Mouse (Mus musculus) adrenal gland, postnatal 4 days (tissue): ENCODE results near the gene Ppp1r14b. TPM values are rescaled to one million over a fixed set of nuclear protein-coding genes. Genes with fewer than 3 reads are reported as not detected.

Experiments used
- total RNA-seq, 2 experiments: library from RNA; stranded (reverse); gene quantifications; 2 replicates each; pipeline ENCODE4 v1.2.3; 2021

Ppp1r14b gene
- total RNA-seq, 2 experiments from 2014 or later, result 292 to 312 TPM

Other genes starting within 250 kb of the Ppp1r14b start
- gene Rps6ka4, start 134.3 kb upstream of the Ppp1r14b start, total RNA-seq, result 10 to 100 TPM; 26.9 to 33.4 TPM
- 1 to 10 TPM; 1.5 to 2.0 TPM for gene Ccdc88b, start 116.8 kb upstream of the Ppp1r14b start, total RNA-seq
- 100 to 1,000 TPM in 1 of 2 experiments, 10 to 100 TPM in 1; 98.3 to 101 TPM for gene Trmt112, start 65.3 kb upstream of the Ppp1r14b start, total RNA-seq
- 100 to 1,000 TPM; 199 to 210 TPM for gene Prdx5, start 64.9 kb upstream of the Ppp1r14b start, total RNA-seq
- 10 to 100 TPM; 47.0 to 47.9 TPM for gene Esrra, start 53.2 kb upstream of the Ppp1r14b start, total RNA-seq
- gene Catsperz, start 49.6 kb upstream of the Ppp1r14b start, total RNA-seq, result 1 to 10 TPM; 1.2 to 1.4 TPM
- gene Kcnk4, start 40.5 kb upstream of the Ppp1r14b start, total RNA-seq, result under 1 TPM; 0.14 to 0.34 TPM
- 10 to 100 TPM; 51.5 to 54.8 TPM for gene Bad, start 33.1 kb upstream of the Ppp1r14b start, total RNA-seq
- 10 to 100 TPM; 41.2 to 43.8 TPM for gene Gpr137, start 32.5 kb upstream of the Ppp1r14b start, total RNA-seq
- gene Plcb3, start 1.5 kb downstream of the Ppp1r14b start, total RNA-seq, result 10 to 100 TPM; 63.7 to 66.2 TPM
- gene Fkbp2, start 5.5 kb downstream of the Ppp1r14b start, total RNA-seq, result 10 to 100 TPM; 61.6 to 66.4 TPM
- 10 to 100 TPM; 88.6 to 89.2 TPM for gene Vegfb, start 12.7 kb downstream of the Ppp1r14b start, total RNA-seq
- gene Dnajc4, start 17.6 kb downstream of the Ppp1r14b start, total RNA-seq, result 10 to 100 TPM; 35.3 to 37.6 TPM
- 10 to 100 TPM; 47.8 TPM for gene Nudt22, start 21.1 kb downstream of the Ppp1r14b start, total RNA-seq
- gene Trpt1, start 21.2 kb downstream of the Ppp1r14b start, total RNA-seq, result 10 to 100 TPM; 15.3 to 16.6 TPM
- gene Fermt3, start 44.5 kb downstream of the Ppp1r14b start, total RNA-seq, result 10 to 100 TPM in 1 of 2 experiments, 1 to 10 TPM in 1; 8.7 to 11.3 TPM
- gene Stip1, start 65.0 kb downstream of the Ppp1r14b start, total RNA-seq, result 100 to 1,000 TPM; 115 to 117 TPM
- 10 to 100 TPM; 32.4 to 35.0 TPM for gene Macrod1, start 81.8 kb downstream of the Ppp1r14b start, total RNA-seq
- gene Flrt1, start 130.8 kb downstream of the Ppp1r14b start, total RNA-seq, result 1 to 10 TPM; 3.8 to 5.9 TPM
- gene Otub1, start 231.3 kb downstream of the Ppp1r14b start, total RNA-seq, result 100 to 1,000 TPM; 133 to 135 TPM
- 100 to 1,000 TPM; 687 to 720 TPM for gene Cox8a, start 242.6 kb downstream of the Ppp1r14b start, total RNA-seq